23 mouse cellular contexts compared by ENCODE assay signal in the genomic region with DNA sequence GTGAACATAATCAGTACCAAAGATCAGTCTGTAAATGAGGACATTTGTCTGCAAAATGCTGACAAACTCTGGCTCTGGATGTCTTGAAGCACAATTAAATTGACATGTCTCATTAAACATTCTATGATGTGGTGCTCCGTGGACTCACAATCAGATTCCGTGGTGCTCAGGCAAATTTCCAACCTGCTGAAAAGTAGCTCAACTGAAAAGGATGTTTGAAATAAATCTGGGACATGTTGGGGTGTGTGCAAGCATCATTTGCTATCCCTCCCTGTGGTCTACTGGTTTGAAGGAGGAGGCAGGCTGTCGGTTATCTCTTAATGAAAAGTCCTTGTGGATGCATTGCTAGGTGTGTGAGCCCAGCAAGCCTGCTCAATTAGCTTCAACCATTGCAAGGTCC.
DNase-seq lines count a peak whose midpoint lies in the region; ATAC-seq and TF ChIP-seq lines count a peak whose summit lies in the region.
"Had no signal": no experiment of that assay in that cellular context is flagged by ENCODE, and none has a peak within 500 bp of the region (broad histone marks: within the 10 kb centered on the region; RNA-seq: fewer than 3 reads in every experiment).

No protein-coding gene starts in this region.

- peak; percentile 71 for DNase-seq in heart, adult 11 months
- DNase-seq in hindbrain, postnatal 0 days (ENCODE audit: low spot score): no peak
- DNase-seq in MN1 (ENCODE audit: low spot score): peak; percentile 6
- peak; percentile 8 for DNase-seq in brain, embryonic 14.5 days (ENCODE audit: low read depth)
- DNase-seq in adrenal gland, postnatal 36 days: no peak
- DNase-seq: adrenal gland, adult 2 months; adrenal gland, postnatal 14 days; cerebellum, adult 11 months; cerebellum, adult 2 months; cerebellum, adult 9-11 months; cerebellum, postnatal 25 days; forebrain, postnatal 0 days; gastrocnemius, adult 2 months; gastrocnemius, postnatal 14 days; heart, adult 18-20 months; kidney, adult 18-20 months had no signal

- TF ChIP-seq CTCF in hindbrain, postnatal 0 days (IDR thresholded peaks at IDR 0.05; ENCODE audit: low read depth): no peak
- TF ChIP-seq CTCF in brain, embryonic 14.5 days (IDR thresholded peaks at IDR 0.05; ENCODE audit: borderline replicate concordance, extremely low read depth, insufficient read depth, insufficient read length): no peak

- H3K27me3 ChIP-seq in heart, embryonic 12.5 days (replicated peaks): no peaks in the 10 kb centered on the region
- H3K27me3 ChIP-seq in hindbrain, embryonic 15.5 days: no peaks in the 10 kb centered on the region
- no peaks in the 10 kb centered on the region for H3K27me3 ChIP-seq in hindbrain, postnatal 0 days (ENCODE audit: insufficient read depth, low read length)
- H3K27me3 ChIP-seq: embryonic facial prominence, embryonic 12.5 days; embryonic facial prominence, embryonic 15.5 days had no signal

- H3K4me3 ChIP-seq in heart, embryonic 12.5 days: no peak overlapping the region
- H3K4me3 ChIP-seq in hindbrain, embryonic 15.5 days: no peak overlapping the region
- H3K4me3 ChIP-seq in hindbrain, postnatal 0 days (ENCODE audit: low read length): no peak overlapping the region
- H3K4me3 ChIP-seq: embryonic facial prominence, embryonic 12.5 days; embryonic facial prominence, embryonic 15.5 days; gastrocnemius, adult 2 months had no signal

- TF ChIP-seq POLR2A in brain, embryonic 14.5 days (IDR thresholded peaks at IDR 0.05; ENCODE audit: borderline replicate concordance, extremely low read depth, insufficient read depth, insufficient read length, poor library complexity, severe bottlenecking): no peak

- WGBS in heart, embryonic 12.5 days: 84% methylated on average over 3 of the region's 3 CpGs
- 48% methylated on average over 3 of the region's 3 CpGs for WGBS in hindbrain, embryonic 15.5 days
- WGBS in hindbrain, postnatal 0 days: 50% methylated on average over 3 of the region's 3 CpGs

- no peaks in the 10 kb centered on the region for H3K4me1 ChIP-seq in heart, embryonic 12.5 days (replicated peaks)
- H3K4me1 ChIP-seq in hindbrain, embryonic 15.5 days (replicated peaks): no peaks in the 10 kb centered on the region
- H3K4me1 ChIP-seq in hindbrain, postnatal 0 days (ENCODE audit: insufficient read depth, low read length): no peaks in the 10 kb centered on the region
- H3K4me1 ChIP-seq: embryonic facial prominence, embryonic 12.5 days; embryonic facial prominence, embryonic 15.5 days had no signal

- ATAC-seq in heart, embryonic 12.5 days (ENCODE audit: insufficient number of reproducible peaks, low FRiP score): no peak
- ATAC-seq in hindbrain, embryonic 15.5 days (ENCODE audit: low FRiP score, low read depth): no peak
- ATAC-seq in hindbrain, postnatal 0 days: no peak
- ATAC-seq: forebrain, embryonic 14.5 days; forebrain, postnatal 0 days; inflammation-experienced regulatory T-cells, adult 6 months; intestine, embryonic 16.5 days had no signal

- H3K27ac ChIP-seq in heart, embryonic 12.5 days (ENCODE audit: poor library complexity, severe bottlenecking): no peak overlapping the region
- H3K27ac ChIP-seq in hindbrain, embryonic 15.5 days (replicated peaks): 0 out of 2 replicates have a peak overlapping the region, but pooled peaks have one; percentile 6
- no peak overlapping the region for H3K27ac ChIP-seq in hindbrain, postnatal 0 days
- H3K27ac ChIP-seq: embryonic facial prominence, embryonic 12.5 days; embryonic facial prominence, embryonic 15.5 days; gastrocnemius, adult 2 months had no signal

- no peak overlapping the region for H3K4me2 ChIP-seq in heart, embryonic 12.5 days
- no peak overlapping the region for H3K4me2 ChIP-seq in hindbrain, embryonic 15.5 days
- H3K4me2 ChIP-seq in hindbrain, postnatal 0 days (ENCODE audit: low read depth, low read length): no peak overlapping the region
- H3K4me2 ChIP-seq: embryonic facial prominence, embryonic 12.5 days; embryonic facial prominence, embryonic 15.5 days had no signal

- H3K9me3 ChIP-seq in heart, embryonic 12.5 days (replicated peaks): no peaks in the 10 kb centered on the region
- no peaks in the 10 kb centered on the region for H3K9me3 ChIP-seq in hindbrain, embryonic 15.5 days
- no peaks in the 10 kb centered on the region for H3K9me3 ChIP-seq in hindbrain, postnatal 0 days (ENCODE audit: low read length)
- H3K9me3 ChIP-seq: embryonic facial prominence, embryonic 12.5 days; embryonic facial prominence, embryonic 15.5 days had no signal

- H3K36me3 ChIP-seq in heart, embryonic 12.5 days: no peaks in the 10 kb centered on the region
- no peaks in the 10 kb centered on the region for H3K36me3 ChIP-seq in hindbrain, embryonic 15.5 days
- no peaks in the 10 kb centered on the region for H3K36me3 ChIP-seq in hindbrain, postnatal 0 days (ENCODE audit: insufficient read depth, low read length)
- H3K36me3 ChIP-seq: embryonic facial prominence, embryonic 12.5 days; embryonic facial prominence, embryonic 15.5 days had no signal

- no peak overlapping the region for H3K9ac ChIP-seq in heart, embryonic 12.5 days
- no peak overlapping the region for H3K9ac ChIP-seq in hindbrain, embryonic 15.5 days
- no peak overlapping the region for H3K9ac ChIP-seq in hindbrain, postnatal 0 days (replicated peaks; ENCODE audit: low read length)
- H3K9ac ChIP-seq: embryonic facial prominence, embryonic 12.5 days; embryonic facial prominence, embryonic 15.5 days; forebrain, postnatal 0 days had no signal

Comparison
In these comparisons a context has a peak if more than half of its experiments do, and no peak if none do; other contexts are left out.
1. DNase-seq: peak in heart, adult 11 months (single experiment), MN1 (single experiment) and brain, embryonic 14.5 days (single experiment); none in hindbrain, postnatal 0 days (single experiment) and adrenal gland, postnatal 36 days (0 of 2).